ENCODE assay signal across 8 mouse cellular contexts in genomic region chr11:98918231-98918630, GRCm38 (mm10). TPM values are rescaled to one million over a fixed set of nuclear protein-coding genes. Genes with fewer than 3 reads are reported as not detected.
DNase-seq lines count a peak whose midpoint lies in the region; ATAC-seq and TF ChIP-seq lines count a peak whose summit lies in the region.

No protein-coding gene starts in this region.

- no peak for TF ChIP-seq CTCF in heart, postnatal 0 days (IDR thresholded peaks at IDR 0.05; ENCODE audit: low read depth)

- peaks cover 24% of the 10 kb centered on the region for H3K4me1 ChIP-seq in kidney, embryonic 15.5 days
- no peaks in the 10 kb centered on the region; the same call in 1 of the 2 replicates for H3K4me1 ChIP-seq in heart, postnatal 0 days (ENCODE audit: control insufficient read depth, insufficient read depth)

- peaks cover 81% of the 10 kb centered on the region for H3K36me3 ChIP-seq in kidney, embryonic 15.5 days
- H3K36me3 ChIP-seq in heart, postnatal 0 days (replicated peaks; ENCODE audit: control insufficient read depth, insufficient read depth, low read length), result peaks cover 13% of the 10 kb centered on the region

- TF ChIP-seq EP300 in heart, postnatal 0 days (IDR thresholded peaks at IDR 0.05; ENCODE audit: low read depth), result 0 out of 2 replicates have a peak, but pooled peaks have one; percentile 1

- 57% methylated on average over 9 of the region's 9 CpGs for WGBS in kidney, embryonic 15.5 days
- 52% methylated on average over 9 of the region's 9 CpGs for WGBS in heart, postnatal 0 days

- peak; percentile 36 for DNase-seq in kidney, adult 18-20 months
- peak; percentile 13 for DNase-seq in heart, postnatal 0 days (ENCODE audit: low spot score)
- DNase-seq in lung, postnatal 4 days, result peak; percentile 66 to 73
- DNase-seq in layer of hippocampus, adult 11-12 months (ENCODE audit: low spot score), result no peak
- DNase-seq in frontal cortex, adult 2 months (ENCODE audit: extremely low spot score in 1 of 2, low spot score in 1 of 2), result no peak
- DNase-seq in layer of hippocampus, postnatal 14 days (ENCODE audit: low spot score in 2 of 2), result no peak

- no peak overlapping the region; the same call in 1 of the 2 replicates for H3K27ac ChIP-seq in kidney, embryonic 15.5 days
- H3K27ac ChIP-seq in heart, postnatal 0 days (ENCODE audit: low read depth), result peak overlapping the region; percentile 66

- no peak overlapping the region for H3K4me2 ChIP-seq in kidney, embryonic 15.5 days
- H3K4me2 ChIP-seq in heart, postnatal 0 days (ENCODE audit: low read depth, low read length), result no peak overlapping the region

- no peak; the same call in 1 of the 2 replicates for ATAC-seq in kidney, embryonic 15.5 days (replicated peaks; ENCODE audit: low FRiP score)
- ATAC-seq in activated CD4-positive, CD25-positive, alpha-beta regulatory T cell, adult 4 months, result peak; percentile 65
- peak; percentile 34; the same call in 1 of the 2 replicates for ATAC-seq in heart, postnatal 0 days (ENCODE audit: insufficient read depth, low read depth)

- H3K27me3 ChIP-seq in kidney, embryonic 15.5 days, result no peaks in the 10 kb centered on the region
- no peaks in the 10 kb centered on the region for H3K27me3 ChIP-seq in heart, postnatal 0 days (ENCODE audit: control insufficient read depth, insufficient read depth, low read length)

- no peaks in the 10 kb centered on the region for H3K9me3 ChIP-seq in kidney, embryonic 15.5 days (replicated peaks)
- no peaks in the 10 kb centered on the region for H3K9me3 ChIP-seq in heart, postnatal 0 days (replicated peaks; ENCODE audit: control insufficient read depth, low read length)

- H3K9ac ChIP-seq in kidney, embryonic 15.5 days, result no peak overlapping the region
- 0 out of 2 replicates have a peak overlapping the region, but pooled peaks have one; percentile 13 for H3K9ac ChIP-seq in heart, postnatal 0 days (replicated peaks; ENCODE audit: low read depth, low read length)

- no peak overlapping the region for H3K4me3 ChIP-seq in kidney, embryonic 15.5 days (replicated peaks)
- no peak overlapping the region for H3K4me3 ChIP-seq in heart, postnatal 0 days (ENCODE audit: low read depth, low read length)

RNA-seq across cellular contexts. Expression of gene Rara, which starts 9.4 kb away (rescaled TPM):
- polyA plus RNA-seq in kidney, embryonic 15.5 days (2015; fragmentation: Nextera tagmentation; extraction: Ambion mirVana), result 29.3 and 32.1 TPM in 2 replicates
- 10 to 100 TPM in 1 of 2 experiments, 1 to 10 TPM in 1; 9.0 to 13.7 TPM for polyA plus RNA-seq in activated CD4-positive, CD25-positive, alpha-beta regulatory T cell, adult 4 months (2017; shearing (Covaris generic))
- 24.0 and 36.2 TPM in 2 replicates for total RNA-seq in heart, postnatal 0 days (2014; rRNA removed; ENCODE audit: low replicate concordance)
- 14.7 and 15.8 TPM in 2 replicates for polyA plus RNA-seq in heart, postnatal 0 days (2015; fragmentation: Nextera tagmentation; extraction: Ambion mirVana)
- polyA plus RNA-seq in frontal cortex, adult 2 months (2012; rRNA removed), result 6.4 and 7.9 TPM in 2 replicates
- total RNA-seq in layer of hippocampus, postnatal 14 days (2021), result 10 to 100 TPM; 20.2 to 20.3 TPM

RNA-seq across cellular contexts. Expression of gene Cdc6, which starts 10.6 kb away (rescaled TPM):
- 36.3 and 39.1 TPM in 2 replicates for polyA plus RNA-seq in kidney, embryonic 15.5 days (2015; fragmentation: Nextera tagmentation; extraction: Ambion mirVana)
- polyA plus RNA-seq in activated CD4-positive, CD25-positive, alpha-beta regulatory T cell, adult 4 months (2017; shearing (Covaris generic)), result 10 to 100 TPM; 10.1 to 17.7 TPM
- total RNA-seq in heart, postnatal 0 days (2014; rRNA removed; ENCODE audit: low replicate concordance), result 1.4 and 2.2 TPM in 2 replicates
- polyA plus RNA-seq in heart, postnatal 0 days (2015; fragmentation: Nextera tagmentation; extraction: Ambion mirVana), result 4.2 and 4.5 TPM in 2 replicates
- polyA plus RNA-seq in frontal cortex, adult 2 months (2012; rRNA removed), result 0.62 and 0.67 TPM in 2 replicates
- total RNA-seq in layer of hippocampus, postnatal 14 days (2021), result under 1 TPM; 0.81 to 0.97 TPM

RNA-seq across cellular contexts. Expression of gene Wipf2, which starts 54.8 kb away (rescaled TPM):
- polyA plus RNA-seq in kidney, embryonic 15.5 days (2015; fragmentation: Nextera tagmentation; extraction: Ambion mirVana), result 4.2 and 5.2 TPM in 2 replicates
- polyA plus RNA-seq in activated CD4-positive, CD25-positive, alpha-beta regulatory T cell, adult 4 months (2017; shearing (Covaris generic)), result 10 to 100 TPM; 10.9 to 12.3 TPM
- 3.4 and 6.2 TPM in 2 replicates for total RNA-seq in heart, postnatal 0 days (2014; rRNA removed; ENCODE audit: low replicate concordance)
- polyA plus RNA-seq in heart, postnatal 0 days (2015; fragmentation: Nextera tagmentation; extraction: Ambion mirVana), result 1.5 and 1.8 TPM in 2 replicates
- 26.3 and 26.7 TPM in 2 replicates for polyA plus RNA-seq in frontal cortex, adult 2 months (2012; rRNA removed)
- 10 to 100 TPM; 35.8 to 43.8 TPM for total RNA-seq in layer of hippocampus, postnatal 14 days (2021)

Comparison
In these comparisons a context has a peak if more than half of its experiments do, and no peak if none do; other contexts are left out.
1. DNase-seq: peak in kidney, adult 18-20 months (single experiment), heart, postnatal 0 days (single experiment) and lung, postnatal 4 days (2 of 2); none in layer of hippocampus, adult 11-12 months (single experiment), frontal cortex, adult 2 months (0 of 2) and layer of hippocampus, postnatal 14 days (0 of 2).